22 mouse cellular contexts compared by ENCODE assay signal in genomic region chr7:78911209-78911608, GRCm38 (mm10). TPM values are rescaled to one million over a fixed set of nuclear protein-coding genes. Genes with fewer than 3 reads are reported as not detected.
A peak's percentile ranks its signal among the peaks of the same experiment; 100 is the strongest.
DNase-seq lines count a peak whose midpoint lies in the region; ATAC-seq and TF ChIP-seq lines count a peak whose summit lies in the region.
"Had no signal": no experiment of that assay in that cellular context is flagged by ENCODE, and none has a peak within 500 bp of the region (broad histone marks: within the 10 kb centered on the region; RNA-seq: fewer than 3 reads in every experiment).

No protein-coding gene starts in this region.

- TF ChIP-seq CTCF in gastrocnemius, adult 2 months (IDR thresholded peaks at IDR 0.05): no peak
- no peak for TF ChIP-seq CTCF in hindbrain, postnatal 0 days (IDR thresholded peaks at IDR 0.05; ENCODE audit: low read depth)

- intact Hi-C loops in gastrocnemius, adult 2 months (cut with DNase I): no loop called here

- H3K27ac ChIP-seq in gastrocnemius, adult 2 months: no peak overlapping the region
- peak overlapping the region; percentile 10; the same call in 1 of the 2 replicates for H3K27ac ChIP-seq in hindbrain, embryonic 13.5 days
- no peak overlapping the region for H3K27ac ChIP-seq in hindbrain, postnatal 0 days
- H3K27ac ChIP-seq in liver, embryonic 16.5 days (ENCODE audit: low read length): peak overlapping the region; percentile 9; the same call in 1 of the 2 replicates
- H3K27ac ChIP-seq in liver, embryonic 11.5 days (ENCODE audit: low read depth, low read length): no peak overlapping the region
- H3K27ac ChIP-seq: embryonic facial prominence, embryonic 10.5 days; embryonic facial prominence, embryonic 12.5 days; forebrain, embryonic 13.5 days; forebrain, embryonic 15.5 days had no signal

- H3K36me3 ChIP-seq in hindbrain, embryonic 13.5 days: peaks cover 25% of the 10 kb centered on the region
- H3K36me3 ChIP-seq in hindbrain, postnatal 0 days (ENCODE audit: insufficient read depth, low read length): no peaks in the 10 kb centered on the region; the same call in 1 of the 2 replicates
- peaks cover 6% of the 10 kb centered on the region; the same call in 1 of the 2 replicates for H3K36me3 ChIP-seq in liver, embryonic 16.5 days (ENCODE audit: control insufficient read depth, insufficient read depth)
- peaks cover 13% of the 10 kb centered on the region for H3K36me3 ChIP-seq in liver, embryonic 11.5 days (ENCODE audit: control insufficient read depth, insufficient read depth, low read length)
- peaks cover 57% of the 10 kb centered on the region for H3K36me3 ChIP-seq in megakaryocyte, embryonic 14.5 days (replicated peaks; ENCODE audit: low read length)

- H3K4me3 ChIP-seq in gastrocnemius, adult 2 months: no peak overlapping the region
- H3K4me3 ChIP-seq in hindbrain, embryonic 13.5 days: no peak overlapping the region
- no peak overlapping the region for H3K4me3 ChIP-seq in hindbrain, postnatal 0 days (ENCODE audit: low read length)
- no peak overlapping the region for H3K4me3 ChIP-seq in liver, embryonic 16.5 days (ENCODE audit: low read depth, low read length)
- H3K4me3 ChIP-seq in liver, embryonic 11.5 days (ENCODE audit: low read depth, low read length): no peak overlapping the region
- peak overlapping the region; percentile 91 for H3K4me3 ChIP-seq in megakaryocyte, embryonic 14.5 days (replicated peaks)
- H3K4me3 ChIP-seq: embryonic facial prominence, embryonic 10.5 days; embryonic facial prominence, embryonic 12.5 days; forebrain, embryonic 13.5 days; forebrain, embryonic 15.5 days had no signal

- H3K4me1 ChIP-seq in hindbrain, embryonic 13.5 days (replicated peaks): peaks cover 37% of the 10 kb centered on the region
- peaks cover 11% of the 10 kb centered on the region for H3K4me1 ChIP-seq in hindbrain, postnatal 0 days (ENCODE audit: insufficient read depth, low read length)
- H3K4me1 ChIP-seq in liver, embryonic 16.5 days (ENCODE audit: control insufficient read depth, low read depth, low read length): peaks cover 32% of the 10 kb centered on the region
- peaks cover 17% of the 10 kb centered on the region for H3K4me1 ChIP-seq in liver, embryonic 11.5 days (replicated peaks; ENCODE audit: control insufficient read depth, insufficient read depth, low read length)
- H3K4me1 ChIP-seq in megakaryocyte, embryonic 14.5 days: peaks cover 89% of the 10 kb centered on the region

- H3K9ac ChIP-seq in hindbrain, embryonic 13.5 days: no peak overlapping the region
- H3K9ac ChIP-seq in hindbrain, postnatal 0 days (replicated peaks; ENCODE audit: low read length): no peak overlapping the region
- H3K9ac ChIP-seq in liver, embryonic 16.5 days (ENCODE audit: low read depth, low read length): no peak overlapping the region
- no peak overlapping the region for H3K9ac ChIP-seq in liver, embryonic 11.5 days (ENCODE audit: low read depth, low read length)
- H3K9ac ChIP-seq: embryonic facial prominence, embryonic 12.5 days; forebrain, embryonic 13.5 days; forebrain, embryonic 15.5 days had no signal

- peak; percentile 5 for DNase-seq in gastrocnemius, adult 2 months
- no peak for DNase-seq in gastrocnemius, postnatal 4 days (ENCODE audit: low spot score in 2 of 2)
- DNase-seq in hindbrain, postnatal 0 days (ENCODE audit: low spot score): no peak
- no peak for DNase-seq in liver, embryonic 11.5 days (ENCODE audit: low spot score)
- DNase-seq: adrenal gland, adult 2 months; adrenal gland, postnatal 10 days; adrenal gland, postnatal 25 days; cerebellum, adult 11-12 months; cerebellum, adult 2 months; cerebellum, adult 9-10 months; cerebellum, postnatal 10 days; cerebellum, postnatal 25 days had no signal

- H3K9me3 ChIP-seq in hindbrain, embryonic 13.5 days: no peaks in the 10 kb centered on the region
- H3K9me3 ChIP-seq in hindbrain, postnatal 0 days (ENCODE audit: low read length): no peaks in the 10 kb centered on the region
- no peaks in the 10 kb centered on the region for H3K9me3 ChIP-seq in liver, embryonic 16.5 days (replicated peaks; ENCODE audit: control insufficient read depth, low read length)
- no peaks in the 10 kb centered on the region for H3K9me3 ChIP-seq in liver, embryonic 11.5 days (ENCODE audit: control insufficient read depth, low read length)
- no peaks in the 10 kb centered on the region for H3K9me3 ChIP-seq in megakaryocyte, embryonic 14.5 days
- H3K9me3 ChIP-seq: embryonic facial prominence, embryonic 10.5 days; embryonic facial prominence, embryonic 12.5 days; forebrain, embryonic 13.5 days; forebrain, embryonic 15.5 days had no signal

- H3K4me2 ChIP-seq in hindbrain, embryonic 13.5 days: no peak overlapping the region
- H3K4me2 ChIP-seq in hindbrain, postnatal 0 days (ENCODE audit: low read depth, low read length): no peak overlapping the region
- H3K4me2 ChIP-seq in liver, embryonic 16.5 days (ENCODE audit: low read depth, low read length): no peak overlapping the region
- H3K4me2 ChIP-seq in liver, embryonic 11.5 days: no peak overlapping the region
- H3K4me2 ChIP-seq: embryonic facial prominence, embryonic 12.5 days; forebrain, embryonic 13.5 days; forebrain, embryonic 15.5 days had no signal

- no peaks in the 10 kb centered on the region for H3K27me3 ChIP-seq in hindbrain, embryonic 13.5 days
- no peaks in the 10 kb centered on the region for H3K27me3 ChIP-seq in hindbrain, postnatal 0 days (ENCODE audit: insufficient read depth, low read length)
- H3K27me3 ChIP-seq in liver, embryonic 16.5 days (ENCODE audit: control insufficient read depth, insufficient read depth, low read depth, low read length): no peaks in the 10 kb centered on the region
- no peaks in the 10 kb centered on the region for H3K27me3 ChIP-seq in liver, embryonic 11.5 days (replicated peaks; ENCODE audit: control insufficient read depth, insufficient read depth, low read length)
- H3K27me3 ChIP-seq in megakaryocyte, embryonic 14.5 days (replicated peaks): no peaks in the 10 kb centered on the region
- H3K27me3 ChIP-seq: CH12.LX; embryonic facial prominence, embryonic 12.5 days; forebrain, embryonic 13.5 days; forebrain, embryonic 15.5 days had no signal

- WGBS in hindbrain, embryonic 13.5 days: 85% methylated on average over 4 of the region's 4 CpGs
- 89% methylated on average over 4 of the region's 4 CpGs for WGBS in hindbrain, postnatal 0 days
- WGBS in liver, embryonic 16.5 days (ENCODE audit: insufficient replicate concordance): 71% methylated on average over 4 of the region's 4 CpGs
- 77% methylated on average over 4 of the region's 4 CpGs for WGBS in liver, embryonic 11.5 days

- no peak for ATAC-seq in hindbrain, embryonic 13.5 days (ENCODE audit: low FRiP score)
- no peak for ATAC-seq in hindbrain, postnatal 0 days
- ATAC-seq in liver, embryonic 16.5 days (ENCODE audit: low read depth): no peak
- no peak for ATAC-seq in liver, embryonic 11.5 days (replicated peaks; ENCODE audit: low FRiP score)
- no peak for ATAC-seq in megakaryocyte, adult 5-6 weeks (ENCODE audit: poor library complexity, severe bottlenecking)
- ATAC-seq: CD4-positive, CD25-positive, alpha-beta regulatory T cell, adult 4 months; forebrain, embryonic 13.5 days; forebrain, embryonic 15.5 days had no signal

RNA-seq across cellular contexts. Expression of gene Isg20, which starts 2.0 kb away (rescaled TPM):
- total RNA-seq in gastrocnemius, adult 2 months (2021): 1 to 10 TPM in 1 of 2 experiments, under 1 TPM in 1; 0.92 to 1.8 TPM
- 1 to 10 TPM in 1 of 2 experiments, under 1 TPM in 1; 0.47 to 1.4 TPM for total RNA-seq in gastrocnemius, postnatal 4 days (2021)
- polyA plus RNA-seq in hindbrain, embryonic 13.5 days (2015; fragmentation: Nextera tagmentation; extraction: Ambion mirVana): 0.40 and 0.42 TPM in 2 replicates
- 2.0 and 4.1 TPM in 2 replicates for total RNA-seq in hindbrain, postnatal 0 days (2014; rRNA removed)
- 0.76 and 1.3 TPM in 2 replicates for polyA plus RNA-seq in hindbrain, postnatal 0 days (2015; fragmentation: Nextera tagmentation; extraction: Ambion mirVana)
- polyA plus RNA-seq in liver, embryonic 16.5 days (2015; fragmentation: Nextera tagmentation; extraction: Ambion mirVana): 129 and 138 TPM in 2 replicates
- polyA plus RNA-seq in liver, embryonic 11.5 days (2014; fragmentation: Nextera tagmentation; extraction: Ambion mirVana): 3.7 and 5.8 TPM in 2 replicates
- 31.4 and 127 TPM in 2 replicates for polyA plus RNA-seq in megakaryocyte, embryonic 14.5 days (2012; ENCODE audit: insufficient read depth, low replicate concordance)
- total RNA-seq in megakaryocyte, adult 5-6 weeks (2015): 25.8 and 30.9 TPM in 2 replicates
- 10.6 and 12.1 TPM in 2 replicates for total RNA-seq in megakaryocyte, adult 5-6 weeks (2017)
- polyA plus RNA-seq: forebrain, embryonic 13.5 days had no signal

RNA-seq across cellular contexts. Expression of gene Aen, which starts 15.6 kb away (rescaled TPM):
- 10 to 100 TPM; 51.7 to 52.0 TPM for total RNA-seq in gastrocnemius, adult 2 months (2021)
- total RNA-seq in gastrocnemius, postnatal 4 days (2021): 10 to 100 TPM; 20.5 to 20.6 TPM
- 47.0 and 50.3 TPM in 2 replicates for polyA plus RNA-seq in hindbrain, embryonic 13.5 days (2015; fragmentation: Nextera tagmentation; extraction: Ambion mirVana)
- 36.6 and 43.0 TPM in 2 replicates for total RNA-seq in hindbrain, postnatal 0 days (2014; rRNA removed)
- 49.3 and 54.4 TPM in 2 replicates for polyA plus RNA-seq in hindbrain, postnatal 0 days (2015; fragmentation: Nextera tagmentation; extraction: Ambion mirVana)
- polyA plus RNA-seq in liver, embryonic 16.5 days (2015; fragmentation: Nextera tagmentation; extraction: Ambion mirVana): 13.6 and 13.8 TPM in 2 replicates
- 50.8 and 55.3 TPM in 2 replicates for polyA plus RNA-seq in liver, embryonic 11.5 days (2014; fragmentation: Nextera tagmentation; extraction: Ambion mirVana)
- polyA plus RNA-seq in megakaryocyte, embryonic 14.5 days (2012; ENCODE audit: insufficient read depth, low replicate concordance): 34.1 and 96.8 TPM in 2 replicates
- total RNA-seq in megakaryocyte, adult 5-6 weeks (2015): 3.9 and 5.6 TPM in 2 replicates
- 13.2 and 18.4 TPM in 2 replicates for total RNA-seq in megakaryocyte, adult 5-6 weeks (2017)

Comparison
In these comparisons a context has a peak if more than half of its experiments do, and no peak if none do; other contexts are left out.
1. H3K27ac ChIP-seq: peak in hindbrain, embryonic 13.5 days (single experiment) and liver, embryonic 16.5 days (single experiment); none in gastrocnemius, adult 2 months (single experiment), hindbrain, postnatal 0 days (single experiment) and liver, embryonic 11.5 days (single experiment).